Mouse (Mus musculus) urinary bladder, postnatal 25 days (tissue): ENCODE data around the gene Psg25.
A peak's percentile ranks its signal among the peaks of the same experiment; 100 is the strongest.
"Not testable (repeated sequence)": the region's sequence is repeated elsewhere in the genome, so short reads cannot be mapped to it uniquely, and the experiment has no call there.

Experiments used
- DNase-seq: peaks from one replicate; pipeline ENCODE4 v3.0.0; 2022; ENCODE audit warnings: low spot score

The Psg25 gene

DNA sequence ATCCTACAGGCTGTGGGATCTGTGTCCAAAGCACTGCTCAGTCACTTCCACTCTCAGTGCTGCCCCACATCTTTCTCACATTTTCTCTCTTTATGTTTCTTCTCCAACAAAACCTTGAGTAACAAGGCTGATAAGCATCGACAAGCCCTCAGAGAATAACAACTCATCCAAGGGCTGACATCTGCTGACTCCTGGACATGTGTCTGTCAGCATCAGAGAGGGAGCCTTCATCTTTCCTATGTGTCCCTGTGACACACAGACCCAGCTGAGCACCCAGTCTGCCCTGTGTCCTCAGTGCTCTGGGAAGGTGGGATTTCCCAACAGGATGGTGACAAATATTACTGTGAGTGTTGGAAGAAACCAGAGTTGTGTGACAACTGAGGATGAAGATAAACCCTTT, at the start of gene Psg25:
Gene Psg25, minus strand, starts transcription at position 101 of the 400 bp plus-strand sequence.
- no peak for DNase-seq

DNA sequence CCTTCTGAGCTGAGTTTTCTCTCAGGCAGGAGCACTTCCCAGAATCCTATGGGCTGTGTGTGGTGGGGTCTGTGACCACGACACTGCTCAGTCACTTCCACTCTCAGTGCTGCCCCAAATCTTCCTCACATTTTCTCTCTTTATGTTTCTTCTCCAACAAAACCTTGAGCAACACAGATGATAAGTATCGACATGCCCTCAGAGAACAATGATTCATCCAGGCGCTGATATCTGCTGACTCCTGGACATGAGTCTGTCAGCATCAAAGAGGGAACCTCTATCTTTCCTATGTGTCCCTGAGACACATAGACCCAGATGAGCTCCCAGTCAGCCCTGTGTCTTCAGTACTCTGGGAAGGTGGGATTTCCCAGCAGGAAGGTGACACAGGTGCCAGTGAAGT, 35.1 kb upstream of the Psg25 start, which contains the start of gene Psg27:
Gene Psg27, minus strand, starts transcription at position 101 of the 400 bp plus-strand sequence.
- no peak for DNase-seq

DNA sequence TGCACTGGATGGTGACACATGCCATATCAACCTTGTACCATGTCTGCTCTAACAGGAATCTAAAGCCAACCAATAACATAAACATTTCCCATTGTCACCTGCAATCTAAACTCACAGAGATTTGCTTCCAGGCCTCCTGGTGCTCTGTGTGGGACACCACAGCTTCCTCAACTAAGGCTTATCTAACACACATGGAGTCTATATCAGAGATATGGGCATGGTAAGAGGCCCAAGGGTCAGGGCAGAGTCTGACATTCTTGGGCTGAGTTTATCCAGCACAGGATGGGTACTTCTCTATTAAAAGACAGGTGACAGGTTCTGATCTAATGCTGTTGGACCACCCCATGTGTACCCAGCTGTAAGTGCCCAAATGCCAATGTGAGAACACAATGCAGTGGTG, 27.8 kb upstream of the Psg25 start:
- DNase-seq = no peak

DNA sequence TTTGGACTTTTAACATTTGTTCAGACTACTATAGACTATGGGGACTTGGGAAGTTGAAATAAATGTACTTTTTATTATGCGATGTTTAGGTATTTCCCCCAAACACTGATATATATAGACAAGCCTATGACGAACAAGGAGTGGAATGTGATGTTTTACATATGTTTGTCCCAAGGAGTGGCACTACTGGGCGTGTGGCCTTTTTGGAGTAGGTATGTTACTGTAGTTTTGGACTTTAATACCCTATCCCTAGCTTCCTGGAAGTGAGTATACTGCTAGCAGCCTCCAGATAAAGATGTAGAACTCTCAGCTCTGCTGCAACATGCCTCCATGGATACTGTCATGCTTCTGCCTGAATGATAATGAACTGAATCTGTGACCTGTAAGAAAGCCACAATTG, 23.7 kb upstream of the Psg25 start:
- not testable (repeated sequence) for DNase-seq

DNA sequence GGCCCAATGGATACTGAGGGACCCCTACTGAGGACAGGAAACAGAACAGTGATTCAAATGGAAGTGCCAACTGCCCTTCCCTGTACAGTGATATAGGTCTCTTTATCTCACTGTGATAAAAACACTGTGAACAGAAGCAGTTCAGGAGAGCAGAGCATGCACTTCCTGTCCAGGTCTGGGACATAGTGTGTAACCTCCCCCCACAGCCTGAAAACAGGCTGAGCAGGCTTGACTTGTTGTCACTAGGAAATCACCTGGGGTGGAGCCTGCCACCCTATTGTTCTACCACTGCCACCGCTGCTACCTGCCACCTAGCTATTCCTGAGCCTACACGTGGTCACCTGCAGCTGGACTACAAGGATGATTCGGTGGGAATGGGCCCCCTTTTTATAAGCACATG, 1.4 kb upstream of the Psg25 start:
- DNase-seq = peak; percentile 24

DNA sequence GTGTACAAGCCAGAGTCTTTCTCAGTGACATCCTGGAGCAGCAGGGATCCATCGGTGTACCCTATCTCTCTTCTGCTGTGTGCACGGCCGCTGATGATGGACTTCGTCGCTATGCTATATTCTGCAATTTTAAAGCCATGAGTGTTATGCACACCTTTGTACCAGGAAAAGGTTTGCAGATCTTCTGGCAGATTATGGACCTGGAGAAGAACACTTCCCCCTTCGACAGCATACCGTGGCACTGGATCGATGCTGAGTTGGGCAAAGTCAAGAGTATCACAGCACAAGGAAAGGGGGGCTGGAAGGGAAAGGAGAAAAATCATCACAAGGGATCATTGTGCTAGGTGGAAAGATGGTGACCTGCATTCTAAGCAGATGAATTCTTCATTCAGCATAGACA, 7.4 kb downstream of the Psg25 start:
- DNase-seq = no peak

DNA sequence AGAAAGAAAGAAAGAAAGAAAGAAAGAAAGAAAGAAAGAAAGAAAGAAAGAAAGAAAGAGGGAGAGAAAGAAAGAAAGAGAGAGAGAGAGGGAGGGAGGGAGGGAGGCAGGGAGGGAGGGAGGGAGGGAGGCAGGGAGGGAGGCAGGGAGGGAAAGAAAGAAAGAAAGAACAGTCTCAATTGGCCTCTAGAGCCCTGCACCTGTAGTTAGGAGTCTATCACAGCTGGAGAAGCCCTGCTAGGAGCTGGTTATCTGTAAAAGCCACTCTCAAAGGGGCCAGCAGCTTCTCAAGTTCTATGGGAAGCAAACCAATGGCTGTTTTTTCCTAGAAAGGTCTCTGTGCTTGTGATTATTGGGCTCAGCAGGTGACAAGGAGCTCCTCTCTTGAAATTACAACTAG, 19.2 kb downstream of the Psg25 start:
- not testable (repeated sequence) for DNase-seq

DNA sequence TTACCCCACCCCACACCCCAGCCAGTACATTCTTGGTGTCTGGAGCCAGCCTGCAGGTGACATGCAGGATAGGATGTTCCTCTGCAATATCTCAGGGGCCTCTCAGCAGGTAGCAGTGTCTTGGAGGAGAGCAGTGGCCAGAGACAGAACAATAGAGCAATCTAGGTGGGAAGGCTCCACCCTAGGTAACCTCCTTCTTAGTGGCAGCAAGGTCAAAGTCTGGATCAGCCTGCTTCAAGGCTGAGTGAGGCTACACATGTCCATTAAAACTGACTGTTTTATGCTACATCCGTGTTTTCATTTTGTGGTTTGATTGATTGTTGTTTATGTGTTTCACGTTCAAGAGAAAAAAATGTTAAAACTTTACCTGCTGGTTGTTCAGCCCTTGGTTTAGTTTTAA, 19.7 kb downstream of the Psg25 start:
- not testable (repeated sequence) for DNase-seq

DNA sequence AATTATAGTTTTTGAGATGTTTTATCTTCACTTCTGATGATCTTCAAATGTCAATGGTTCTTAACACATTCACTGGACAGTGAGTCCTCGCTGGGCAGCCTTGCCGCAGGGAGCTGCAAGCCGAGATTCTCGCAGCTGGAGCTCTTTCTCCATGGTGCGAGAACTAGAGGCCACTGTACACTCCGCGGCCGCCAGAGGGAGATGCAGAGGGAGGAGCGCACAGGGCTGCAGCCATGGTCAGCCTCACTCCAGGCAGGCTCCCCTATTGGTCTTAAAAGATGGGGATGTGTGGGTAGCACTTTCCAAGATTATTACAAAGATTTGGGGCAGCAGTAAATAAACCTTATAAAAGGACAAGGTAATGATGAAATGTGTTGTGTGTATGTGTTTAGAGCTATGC, 20.6 kb downstream of the Psg25 start:
- peak; percentile 26 for DNase-seq

DNA sequence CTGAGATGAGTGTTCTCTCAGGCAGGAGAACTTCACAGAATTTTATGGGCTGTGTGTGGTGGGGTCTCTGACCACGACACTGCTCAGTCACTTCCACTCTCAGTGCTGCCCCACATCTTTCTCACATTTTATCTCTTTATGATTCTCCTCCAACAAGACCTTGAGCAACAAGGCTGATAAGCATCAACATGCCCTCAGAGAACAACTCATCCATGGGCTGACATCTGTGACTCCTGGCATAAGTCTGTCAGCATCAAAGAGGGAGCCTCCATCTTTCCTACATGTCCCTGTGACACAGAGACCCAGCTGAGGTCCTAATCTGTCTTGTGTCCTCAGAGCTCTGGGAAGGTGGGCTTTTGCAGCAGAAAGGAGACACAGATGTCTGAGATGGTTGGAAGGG, 48.0 kb downstream of the Psg25 start, which contains the start of gene Psg26:
Gene Psg26, minus strand, starts transcription at position 101 of the 400 bp plus-strand sequence.
- no peak for DNase-seq
